Mouse (Mus musculus): Measurements from ENCODE around the gene Eef1akmt4. TPM values are rescaled to one million over a fixed set of nuclear protein-coding genes. Genes with fewer than 3 reads are reported as not detected.

The Eef1akmt4 gene
- polyA plus RNA-seq, 1 experiment from 2014 or later, result 34.6 TPM

DNA sequence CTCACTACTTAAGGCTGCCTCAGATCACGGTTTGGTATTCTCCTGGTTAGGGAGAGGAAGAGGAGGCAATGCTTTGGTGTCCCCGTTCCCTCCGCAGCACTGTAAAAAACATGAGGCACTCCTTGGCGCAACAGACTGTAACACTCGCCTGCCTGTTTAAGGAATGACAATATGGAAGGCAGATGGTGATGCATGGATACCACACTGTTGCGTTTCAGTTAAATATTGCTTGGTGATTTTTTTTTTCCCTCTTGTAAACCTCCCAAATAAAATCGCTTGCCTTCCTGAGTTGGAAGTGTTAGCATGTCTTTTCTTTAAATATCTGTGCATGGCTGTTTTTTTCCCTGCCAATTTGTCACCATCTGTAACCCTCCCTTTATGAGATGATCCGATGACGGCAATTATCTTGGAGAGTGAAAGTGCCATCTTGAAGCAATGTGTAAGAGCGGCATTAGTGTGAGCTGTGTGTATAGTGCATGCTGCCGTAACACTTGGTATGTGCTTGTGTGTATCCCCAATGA is 17.5 kb downstream of the Eef1akmt4 start:
- H3K9ac ChIP-seq, result no peak overlapping the region
- 57% methylated on average over 11 of the region's 11 CpGs for WGBS
- no peaks in the 10 kb centered on the region for H3K9me3 ChIP-seq (ENCODE audit: low read depth, low read length)
- H3K27me3 ChIP-seq (ENCODE audit: insufficient read depth, low read length), result peaks cover 25% of the 10 kb centered on the region
- no peak for DNase-seq
- no peak overlapping the region for H3K4me3 ChIP-seq (ENCODE audit: low read depth, low read length)
- H3K4me1 ChIP-seq (ENCODE audit: insufficient read depth), result no peaks in the 10 kb centered on the region
- H3K4me2 ChIP-seq, result peak overlapping the region; percentile 82
- no peak overlapping the region for H3K27ac ChIP-seq (ENCODE audit: low read depth)
- ATAC-seq (ENCODE audit: insufficient read depth), result no peak
- no peaks in the 10 kb centered on the region for H3K36me3 ChIP-seq (ENCODE audit: insufficient read depth)
- no peak for TF ChIP-seq CTCF (IDR thresholded peaks at IDR 0.05; ENCODE audit: low read depth)

DNA sequence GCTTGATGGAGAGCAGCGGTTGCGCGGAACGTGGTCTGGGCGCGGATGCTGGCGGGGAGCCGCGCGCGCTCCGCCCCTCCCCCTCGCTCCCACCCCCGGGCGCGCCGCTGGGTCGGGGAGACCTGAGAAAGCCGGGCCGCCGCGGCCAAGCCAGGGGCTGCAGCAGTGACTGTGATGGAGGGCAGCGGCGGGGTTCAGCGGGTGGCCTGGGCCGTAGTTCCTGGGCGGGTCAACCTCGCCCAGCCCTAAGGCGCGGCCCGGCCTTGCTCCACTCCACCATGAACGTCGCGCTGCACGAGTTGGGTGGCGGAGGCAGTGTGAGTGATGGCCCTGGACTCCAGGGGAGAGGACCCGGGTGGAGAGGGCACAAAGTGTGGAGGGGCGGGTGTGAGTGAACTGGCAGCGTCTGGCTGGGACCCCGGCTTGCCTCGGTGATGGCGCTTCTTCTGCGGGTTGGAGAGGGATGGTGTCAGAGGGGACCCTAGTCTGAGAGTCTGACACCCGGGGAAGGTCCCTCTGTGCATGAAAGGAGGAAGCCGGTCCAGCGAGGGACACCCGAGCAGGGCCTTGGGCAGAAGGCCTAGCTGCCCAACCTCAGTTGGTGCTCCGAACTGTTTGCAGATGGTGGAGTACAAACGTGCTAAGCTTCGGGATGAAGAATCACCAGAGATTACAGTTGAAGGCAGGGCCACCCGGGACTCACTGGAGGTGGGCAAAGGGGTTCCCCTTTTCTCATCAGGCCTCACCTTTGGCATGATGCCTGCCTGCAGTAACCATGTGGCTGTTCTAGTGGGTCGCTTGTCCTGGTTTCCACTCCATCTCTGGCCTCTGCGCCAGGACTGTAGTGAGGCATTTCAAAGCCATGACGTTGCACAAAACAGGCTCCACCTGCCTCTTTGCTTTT is 18.6 kb downstream of the Eef1akmt4 start, which contains the start of gene Ece2:
TSS of gene Ece2 (plus strand) at position 98 of the 904 bp plus-strand sequence.
- Histone ChIP-seq H3K4me2 (peak within 1 kb of the TSS; percentile 82), H3K36me3 (ENCODE audit: insufficient read depth) (no peaks in the 10 kb centered on the region), H3K4me3 (ENCODE audit: low read depth, low read length) (peak within 1 kb of the TSS; percentile 53), H3K9ac (peak within 1 kb of the TSS; percentile 62), H3K27me3 (ENCODE audit: insufficient read depth, low read length) (peaks cover 25% of the 10 kb centered on the region), H3K4me1 (ENCODE audit: insufficient read depth) (no peaks in the 10 kb centered on the region), H3K9me3 (ENCODE audit: low read depth, low read length) (no peaks in the 10 kb centered on the region), H3K27ac (ENCODE audit: low read depth) (no peak within 1 kb of the TSS)
- WGBS, result 5% methylated on average over 54 of the region's 54 CpGs
- ATAC-seq (ENCODE audit: insufficient read depth) (peak; percentile 62; the same call in 1 of the 2 replicates), DNase-seq (peak; percentile 56)
- no peak for TF ChIP-seq CTCF (IDR thresholded peaks at IDR 0.05; ENCODE audit: low read depth)

DNA sequence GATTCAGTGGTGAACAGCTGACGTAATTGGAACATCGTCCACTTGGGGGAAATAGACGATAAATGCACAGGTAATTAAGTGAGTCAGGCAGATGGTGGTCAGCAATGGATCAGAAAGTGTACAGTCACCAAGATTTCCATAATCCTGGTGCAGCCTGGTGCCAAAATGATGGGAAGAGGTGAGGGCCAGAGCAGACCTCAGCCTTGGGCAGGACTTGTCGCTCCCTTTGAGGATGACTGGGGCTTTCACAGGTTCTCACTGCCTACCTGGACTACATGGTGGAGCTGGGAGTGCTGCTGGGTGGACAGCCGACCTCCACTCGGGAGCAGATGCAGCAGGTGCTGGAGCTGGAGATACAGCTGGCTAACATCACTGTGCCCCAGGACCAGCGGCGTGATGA is 26.0 kb downstream of the Eef1akmt4 start:
- Histone ChIP-seq H3K4me3 (ENCODE audit: low read depth, low read length) (no peak overlapping the region), H3K27me3 (ENCODE audit: insufficient read depth, low read length) (no peaks in the 10 kb centered on the region), H3K9me3 (ENCODE audit: low read depth, low read length) (no peaks in the 10 kb centered on the region), H3K4me2 (no peak overlapping the region), H3K27ac (ENCODE audit: low read depth) (no peak overlapping the region), H3K9ac (no peak overlapping the region), H3K36me3 (ENCODE audit: insufficient read depth) (no peaks in the 10 kb centered on the region), H3K4me1 (ENCODE audit: insufficient read depth) (no peaks in the 10 kb centered on the region)
- TF ChIP-seq CTCF (IDR thresholded peaks at IDR 0.05; ENCODE audit: low read depth), result no peak
- 69% methylated on average over 8 of the region's 8 CpGs for WGBS
- no peak for DNase-seq
- no peak for ATAC-seq (ENCODE audit: insufficient read depth)

DNA sequence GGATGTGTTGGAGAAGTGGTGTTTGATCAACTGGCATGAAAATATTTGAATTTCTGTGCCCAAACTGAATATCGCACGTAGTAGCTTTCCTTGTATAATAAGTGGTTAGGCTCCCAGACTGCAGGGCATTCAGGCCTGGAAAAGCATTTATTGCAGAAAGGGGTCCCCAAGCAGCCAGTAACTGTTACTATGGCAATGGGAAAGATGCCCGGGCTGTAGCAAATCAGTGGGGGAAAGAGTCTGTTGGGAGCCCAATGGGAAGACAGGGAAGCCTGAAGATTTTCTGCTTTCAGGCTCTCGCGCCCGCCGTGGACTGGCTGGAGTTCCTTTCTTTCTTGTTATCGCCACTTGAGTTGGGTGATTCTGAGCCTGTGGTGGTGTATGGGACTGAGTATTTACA is 27.0 kb downstream of the Eef1akmt4 start:
- no peak overlapping the region for H3K27ac ChIP-seq (ENCODE audit: low read depth)
- no peak overlapping the region for H3K4me2 ChIP-seq
- no peak overlapping the region for H3K9ac ChIP-seq
- 67% methylated on average over 8 of the region's 8 CpGs for WGBS
- H3K4me3 ChIP-seq (ENCODE audit: low read depth, low read length), result no peak overlapping the region
- no peak for ATAC-seq (ENCODE audit: insufficient read depth)
- DNase-seq, result no peak
- no peak for TF ChIP-seq CTCF (IDR thresholded peaks at IDR 0.05; ENCODE audit: low read depth)
- no peaks in the 10 kb centered on the region for H3K27me3 ChIP-seq (ENCODE audit: insufficient read depth, low read length)
- H3K9me3 ChIP-seq (ENCODE audit: low read depth, low read length), result no peaks in the 10 kb centered on the region
- no peaks in the 10 kb centered on the region for H3K4me1 ChIP-seq (ENCODE audit: insufficient read depth)
- H3K36me3 ChIP-seq (ENCODE audit: insufficient read depth), result no peaks in the 10 kb centered on the region

DNA sequence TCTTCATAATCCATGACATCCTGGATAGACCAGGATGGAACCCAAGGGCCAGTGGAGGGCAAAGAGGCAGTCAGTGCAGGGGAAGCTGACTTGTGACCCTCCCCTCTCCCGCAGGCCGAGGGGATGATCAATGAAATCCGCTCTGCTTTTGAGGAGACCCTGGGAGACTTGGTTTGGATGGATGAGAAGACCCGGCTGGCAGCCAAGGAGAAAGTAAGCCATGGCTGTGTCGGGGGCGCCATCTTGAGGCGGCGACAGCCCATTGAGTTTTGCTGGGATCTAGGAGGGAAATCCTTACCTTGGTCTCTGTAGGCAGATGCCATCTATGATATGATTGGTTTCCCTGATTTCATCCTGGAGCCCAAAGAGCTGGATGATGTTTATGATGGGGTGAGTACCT is 30.8 kb downstream of the Eef1akmt4 start:
- DNase-seq (peak; percentile 86), ATAC-seq (ENCODE audit: insufficient read depth) (peak; percentile 65; the same call in 1 of the 2 replicates)
- no peak overlapping the region for H3K4me3 ChIP-seq (ENCODE audit: low read depth, low read length)
- H3K9me3 ChIP-seq (ENCODE audit: low read depth, low read length), result no peaks in the 10 kb centered on the region
- no peaks in the 10 kb centered on the region for H3K27me3 ChIP-seq (ENCODE audit: insufficient read depth, low read length)
- WGBS, result 1% methylated on average over 8 of the region's 8 CpGs
- no peak overlapping the region for H3K4me2 ChIP-seq
- peak; percentile 82 for TF ChIP-seq CTCF (IDR thresholded peaks at IDR 0.05; ENCODE audit: low read depth)
- no peaks in the 10 kb centered on the region for H3K36me3 ChIP-seq (ENCODE audit: insufficient read depth)
- no peak overlapping the region for H3K9ac ChIP-seq
- no peaks in the 10 kb centered on the region for H3K4me1 ChIP-seq (ENCODE audit: insufficient read depth)
- no peak overlapping the region for H3K27ac ChIP-seq (ENCODE audit: low read depth)

DNA sequence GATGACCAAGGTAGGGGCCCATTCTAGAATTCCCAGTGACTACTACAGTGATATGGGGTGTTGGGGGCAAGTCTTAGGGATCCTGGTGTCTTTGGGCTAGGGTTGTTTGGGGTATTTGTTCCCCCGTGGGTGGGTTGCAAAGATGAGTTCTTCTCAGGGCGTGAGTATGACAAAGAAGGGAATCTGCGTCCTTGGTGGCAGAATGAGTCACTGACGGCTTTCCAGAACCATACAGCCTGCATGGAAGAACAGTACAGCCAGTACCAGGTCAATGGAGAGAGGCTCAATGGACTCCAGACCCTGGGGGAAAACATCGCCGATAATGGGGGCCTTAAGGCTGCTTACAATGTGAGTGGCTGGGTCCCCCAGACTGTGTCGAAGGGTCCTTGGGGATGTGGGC is 32.5 kb downstream of the Eef1akmt4 start:
- no peaks in the 10 kb centered on the region for H3K27me3 ChIP-seq (ENCODE audit: insufficient read depth, low read length)
- no peaks in the 10 kb centered on the region for H3K9me3 ChIP-seq (ENCODE audit: low read depth, low read length)
- no peak overlapping the region for H3K9ac ChIP-seq
- ATAC-seq (ENCODE audit: insufficient read depth), result no peak
- no peak overlapping the region for H3K4me2 ChIP-seq
- no peaks in the 10 kb centered on the region for H3K4me1 ChIP-seq (ENCODE audit: insufficient read depth)
- WGBS, result 82% methylated on average over 7 of the region's 7 CpGs
- no peak overlapping the region for H3K4me3 ChIP-seq (ENCODE audit: low read depth, low read length)
- TF ChIP-seq CTCF (IDR thresholded peaks at IDR 0.05; ENCODE audit: low read depth), result no peak
- no peak overlapping the region for H3K27ac ChIP-seq (ENCODE audit: low read depth)
- H3K36me3 ChIP-seq (ENCODE audit: insufficient read depth), result no peaks in the 10 kb centered on the region
- DNase-seq, result no peak

Data from lung, embryonic 14.5 days (tissue).